Mouse (Mus musculus) MEL-GATA-1-ER (cell line): ENCODE measurements around the gene Rcbtb1.
"Not testable (repeated sequence)": the region's sequence is repeated elsewhere in the genome, so short reads cannot be mapped to it uniquely, and the experiment has no call there.

ENCODE experiments used
- DNase-seq: peaks from one replicate; pipeline ENCODE4 v3.0.0-alpha.2; 2012; ENCODE audit warnings: low read depth; ENCODE audit errors: extremely low read depth

Gene Rcbtb1

DNA sequence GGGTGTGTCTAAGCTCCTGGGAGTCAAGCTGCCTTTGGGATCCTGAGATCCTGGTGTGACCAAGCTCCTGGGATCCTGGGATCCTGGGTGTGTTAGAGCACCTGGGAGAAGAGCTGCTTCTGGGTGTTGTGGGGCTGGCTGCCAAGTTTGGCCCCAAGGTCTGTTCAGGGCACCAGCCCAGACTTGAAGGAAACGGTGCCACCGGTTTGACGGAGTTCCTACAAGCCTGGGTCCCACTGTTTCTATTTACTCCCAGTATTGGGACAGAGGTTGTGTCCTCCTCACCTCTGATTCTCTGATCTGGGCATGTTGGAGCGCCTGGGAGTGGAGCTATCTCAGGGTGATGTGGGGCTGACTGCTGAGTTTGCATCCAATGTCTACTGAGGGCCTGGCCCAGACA is 74.0 kb downstream of the Rcbtb1 start:
- DNase-seq: not testable (repeated sequence)
